Mouse (Mus musculus) kidney, adult 2 months (tissue): Measurements from ENCODE around the gene Rnf32. TPM values are rescaled to one million over a fixed set of nuclear protein-coding genes. Genes with fewer than 3 reads are reported as not detected.

Experiments used
- DNase-seq: peaks from one replicate; pipeline ENCODE4 v3.0.0; 2021
- H3K27ac ChIP-seq: fragments of 200-500 bp; 2 replicates; pipeline ENCODE4 v1.5.1; 2012; ENCODE audit warnings: low read depth, low read length, control low read depth, inconsistent platforms; ENCODE audit not compliant: insufficient read depth
- H3K27me3 ChIP-seq: fragments of 200-500 bp; replicated peaks from 2 replicates; pipeline ENCODE4 v1.6.1; 2012; ENCODE audit warnings: mild to moderate bottlenecking, moderate library complexity, low read length, inconsistent platforms; ENCODE audit not compliant: control insufficient read depth, insufficient read depth
- H3K36me3 ChIP-seq: fragments of 200-500 bp; 2 replicates; pipeline ENCODE4 v1.6.1; 2012; ENCODE audit warnings: mild to moderate bottlenecking, moderate library complexity, low read length, inconsistent platforms; ENCODE audit not compliant: control insufficient read depth, insufficient read depth
- H3K4me1 ChIP-seq: fragments of 200-500 bp; 2 replicates; pipeline ENCODE4 v1.6.1; 2011; ENCODE audit warnings: low read length; ENCODE audit not compliant: control insufficient read depth, insufficient read depth
- H3K4me3 ChIP-seq: fragments of 200-500 bp; 2 replicates; pipeline ENCODE4 v1.5.1; 2011; ENCODE audit warnings: mild to moderate bottlenecking, low read depth, low read length, control low read depth; ENCODE audit not compliant: insufficient read depth
- CTCF ChIP-seq: fragments of 200-500 bp; conservative IDR thresholded peaks from 2 replicates; pipeline ENCODE4 v1.5.1; 2011; ENCODE audit warnings: low read depth, mild to moderate bottlenecking, control low read depth, low read length, moderate library complexity, mixed read lengths; ENCODE audit not compliant: insufficient read depth, insufficient read length
- POLR2A ChIP-seq: fragments of 200-500 bp; IDR thresholded peaks from one replicate; pipeline ENCODE4 v1.6.1; 2011; ENCODE audit warnings: low read depth, low read length, control low read depth
- WGBS: fragments of 180-500 bp; shearing (Covaris S2); methylation state at CpG from one replicate; pipeline ENCODE4 v1.1.7; 2018; 5-methylcytosine and 5-hydroxymethylcytosine counted together
- polyA plus RNA-seq: library from polyadenylated mRNA; depleted of rRNA; stranded (reverse); fragments of >200 nt; gene quantifications from 2 replicates; pipeline ENCODE4 v1.2.3, GENCODE M21; 2012

The Rnf32 gene
- polyA plus RNA-seq, 1 experiment, result 2.2 TPM

DNA sequence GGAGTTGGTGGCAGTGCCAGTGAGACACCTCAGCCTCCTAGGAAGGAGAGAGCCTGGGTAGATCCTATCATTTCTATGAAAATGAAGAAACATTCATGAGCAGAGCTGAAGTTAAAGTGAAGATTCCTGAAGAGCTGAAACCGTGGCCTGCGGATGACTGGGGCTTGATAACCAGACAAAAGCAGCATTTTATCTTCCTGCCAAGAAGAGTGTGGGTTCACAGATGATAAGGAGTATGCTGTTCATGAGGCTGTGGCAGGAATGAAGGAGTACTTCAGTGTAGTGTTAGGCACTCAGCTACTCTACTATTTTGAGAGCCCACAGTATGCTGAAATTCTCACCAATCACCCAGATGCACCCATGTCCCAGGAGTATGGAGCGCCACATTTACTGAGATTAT, 22.2 kb downstream of the Rnf32 start:
- TF ChIP-seq POLR2A (no peak), CTCF (no peak)
- Histone ChIP-seq H3K36me3 (no peaks in the 10 kb centered on the region), H3K4me3 (no peak overlapping the region), H3K4me1 (no peaks in the 10 kb centered on the region), H3K27ac (no peak overlapping the region), H3K27me3 (no peaks in the 10 kb centered on the region)
- DNase-seq, result no peak
- 87% methylated on average over 3 of the region's 3 CpGs for WGBS

DNA sequence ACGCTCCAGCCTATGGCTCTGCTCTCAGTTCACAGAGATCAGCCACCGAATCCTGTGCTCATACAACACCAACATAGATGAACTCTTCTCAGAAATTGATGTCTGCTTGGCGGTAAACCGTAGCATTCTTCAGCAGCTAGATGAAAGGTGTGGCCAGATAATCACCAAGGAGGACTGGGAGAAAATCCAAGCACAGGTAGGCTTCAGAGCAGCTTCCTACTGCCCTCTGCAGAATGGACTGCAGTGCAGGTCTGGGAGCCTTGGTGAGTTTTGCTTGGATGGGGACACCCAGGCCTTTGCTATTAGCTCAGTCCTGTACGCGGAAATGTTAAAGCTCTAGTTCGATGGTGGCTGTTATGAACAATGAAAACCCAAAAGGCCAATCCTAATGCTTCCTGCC, 28.3 kb downstream of the Rnf32 start:
- no peaks in the 10 kb centered on the region for H3K27me3 ChIP-seq
- no peak overlapping the region for H3K4me3 ChIP-seq
- no peaks in the 10 kb centered on the region for H3K4me1 ChIP-seq
- no peaks in the 10 kb centered on the region for H3K36me3 ChIP-seq
- 91% methylated on average over 7 of the region's 7 CpGs for WGBS
- H3K27ac ChIP-seq, result no peak overlapping the region
- TF ChIP-seq CTCF, result no peak
- TF ChIP-seq POLR2A, result no peak
- DNase-seq, result no peak

DNA sequence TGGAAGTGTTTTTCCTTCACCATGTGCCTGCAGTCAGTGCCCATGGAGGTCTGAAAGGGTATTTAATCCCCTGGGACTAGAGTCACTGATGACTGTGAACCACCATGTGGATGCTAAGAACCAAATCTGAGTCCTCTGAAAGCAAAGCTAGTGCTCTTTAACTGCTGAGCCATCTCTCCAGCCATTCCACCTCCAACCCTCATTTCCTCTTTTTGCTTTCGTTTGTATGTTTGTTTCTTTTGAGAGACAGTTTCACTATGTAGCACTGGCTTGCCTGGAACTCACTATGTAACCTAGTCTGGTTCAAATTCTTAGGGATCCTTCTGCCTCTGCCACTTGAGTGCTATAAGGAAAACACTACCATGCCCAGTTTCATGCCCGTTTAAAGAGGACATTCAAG, 34.7 kb downstream of the Rnf32 start:
- Histone ChIP-seq H3K27ac (no peak overlapping the region), H3K4me1 (no peaks in the 10 kb centered on the region), H3K27me3 (no peaks in the 10 kb centered on the region), H3K4me3 (no peak overlapping the region), H3K36me3 (peaks cover 2% of the 10 kb centered on the region)
- WGBS, result 70% methylated on average over 2 of the region's 2 CpGs
- no peak for DNase-seq
- TF ChIP-seq POLR2A (no peak), CTCF (no peak)

DNA sequence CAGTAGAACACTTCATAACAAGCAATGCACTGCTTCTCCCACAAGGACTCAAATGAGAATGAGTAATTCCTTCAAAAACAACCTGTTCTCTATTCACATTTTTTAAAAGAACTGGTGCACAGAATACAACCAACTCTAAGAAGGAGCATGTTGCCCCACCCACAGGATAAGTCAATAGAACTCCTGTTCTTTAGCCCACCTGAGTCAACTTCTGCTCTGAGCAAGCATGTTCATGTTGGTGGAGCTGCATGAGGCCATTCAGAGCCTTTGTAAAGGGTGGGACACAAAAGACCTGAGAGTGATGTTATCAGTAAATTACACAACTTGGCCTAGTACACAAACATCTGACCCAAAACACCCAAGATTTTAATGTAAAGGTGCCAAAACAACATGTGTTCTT, 42.6 kb downstream of the Rnf32 start:
- Histone ChIP-seq H3K36me3 (peaks cover 2% of the 10 kb centered on the region; the same call in 1 of the 2 replicates), H3K27ac (no peak overlapping the region), H3K4me3 (no peak overlapping the region), H3K4me1 (no peaks in the 10 kb centered on the region), H3K27me3 (no peaks in the 10 kb centered on the region)
- no peak for DNase-seq
- TF ChIP-seq CTCF, result no peak
- TF ChIP-seq POLR2A, result no peak

DNA sequence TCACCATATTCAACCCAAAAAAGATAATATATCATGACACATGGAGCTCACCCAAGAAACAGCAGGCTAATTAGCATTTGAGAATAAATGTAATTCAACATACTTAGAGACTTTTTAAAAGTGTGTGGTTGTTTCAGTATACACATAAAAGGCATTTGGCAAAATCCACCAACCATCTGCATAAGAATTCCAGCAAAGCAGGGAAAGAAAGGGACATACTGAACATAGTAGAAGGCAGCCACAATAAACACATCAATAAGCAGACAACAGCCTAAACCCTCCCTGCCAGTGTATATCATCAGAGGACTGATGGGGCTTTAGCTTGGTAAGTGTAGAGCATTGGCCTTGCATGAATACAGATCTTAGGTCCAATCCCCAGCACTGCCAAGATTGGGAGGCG, 49.0 kb downstream of the Rnf32 start:
- Histone ChIP-seq H3K27me3 (no peaks in the 10 kb centered on the region), H3K4me1 (no peaks in the 10 kb centered on the region), H3K27ac (no peak overlapping the region), H3K4me3 (no peak overlapping the region), H3K36me3 (no peaks in the 10 kb centered on the region)
- no peak for TF ChIP-seq POLR2A
- no peak for TF ChIP-seq CTCF
- 60% methylated on average over 1 of the region's 1 CpGs for WGBS
- no peak for DNase-seq

DNA sequence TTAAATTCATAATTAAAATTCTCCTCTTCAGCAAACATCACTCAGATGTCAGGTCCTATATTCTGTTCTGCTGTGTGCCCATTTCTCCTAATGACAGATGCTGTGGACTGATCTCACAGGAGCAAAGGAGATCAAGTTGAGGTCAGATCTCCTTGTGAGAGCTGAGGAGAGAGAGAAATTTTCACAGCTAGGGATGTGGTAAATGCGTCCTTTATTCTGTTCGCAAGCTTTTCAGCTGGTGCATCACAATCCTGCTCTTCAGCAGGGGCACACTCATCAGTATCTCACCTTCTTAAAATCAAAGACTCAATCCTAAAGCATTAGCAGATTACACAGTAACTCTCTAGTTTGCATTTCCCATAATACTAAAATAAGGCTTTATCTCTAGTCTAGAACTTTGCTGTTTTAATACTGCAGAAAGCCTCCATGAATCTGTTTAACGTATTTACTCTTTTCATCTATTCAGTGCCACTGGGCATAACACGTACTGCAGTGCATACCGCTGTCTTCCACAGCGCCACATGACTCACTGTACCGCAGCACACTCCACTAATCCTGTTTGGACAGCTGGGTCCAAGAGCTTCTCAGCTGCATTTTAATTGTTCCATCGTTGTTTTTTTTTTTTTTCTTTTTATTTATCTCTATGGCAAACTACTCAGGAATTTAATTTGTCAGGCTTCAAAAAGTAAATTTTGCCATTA, 55.2 kb downstream of the Rnf32 start:
- TF ChIP-seq CTCF (no peak), POLR2A (no peak)
- Histone ChIP-seq H3K4me3 (no peak overlapping the region), H3K36me3 (no peaks in the 10 kb centered on the region), H3K27me3 (no peaks in the 10 kb centered on the region), H3K27ac (no peak overlapping the region), H3K4me1 (no peaks in the 10 kb centered on the region)
- 66% methylated on average over 8 of the region's 8 CpGs for WGBS
- no peak for DNase-seq

DNA sequence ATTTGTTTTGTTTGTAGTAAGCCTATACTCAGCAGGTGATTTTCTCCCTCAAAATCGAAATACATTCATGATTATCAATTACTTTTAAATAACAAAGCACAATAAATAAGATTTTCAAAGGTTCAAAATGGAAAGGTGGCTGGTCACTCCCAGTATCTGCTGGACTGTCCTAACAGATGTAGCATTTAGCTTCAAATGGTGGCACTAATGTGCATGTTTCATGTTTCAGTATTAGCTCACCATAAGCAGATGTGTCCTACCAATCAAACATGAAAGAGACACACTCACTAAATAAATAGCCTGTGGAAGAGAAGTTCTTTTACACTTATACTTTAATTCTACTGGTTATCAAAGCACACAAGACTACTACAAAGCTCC, 55.7 kb downstream of the Rnf32 start:
- H3K4me3 ChIP-seq, result no peak overlapping the region
- H3K36me3 ChIP-seq, result no peaks in the 10 kb centered on the region
- WGBS, result 76% methylated on average over 1 of the region's 1 CpGs
- no peaks in the 10 kb centered on the region for H3K27me3 ChIP-seq
- no peaks in the 10 kb centered on the region for H3K4me1 ChIP-seq
- DNase-seq, result no peak
- TF ChIP-seq POLR2A (no peak), CTCF (no peak)
- H3K27ac ChIP-seq, result no peak overlapping the region
